Mouse (Mus musculus): Measurements from ENCODE around the gene Htr5a.

Htr5a gene

GRCm38 (mm10) chr5:27841701-27842295 is at the start of gene Htr5a:
Gene Htr5a (plus strand): TSS chr5:27842149.
- DNase-seq (ENCODE audit: extremely low spot score, low read depth, low spot score) = no peak

- DNase-seq (ENCODE audit: extremely low spot score, low read depth, low spot score) = no peak
Measured at GRCm38 (mm10) chr5:27792173-27792470, 49.8 kb upstream of the Htr5a start.

- DNase-seq (ENCODE audit: extremely low spot score, low read depth, low spot score) = no peak
Measured at GRCm38 (mm10) chr5:27792531-27793205, 49.3 kb upstream of the Htr5a start.

- no peak for DNase-seq (ENCODE audit: extremely low spot score, low read depth, low spot score)
Measured at GRCm38 (mm10) chr5:27793923-27794322, 48.0 kb upstream of the Htr5a start.

GRCm38 (mm10) chr5:27814282-27814681 is 27.7 kb upstream of the Htr5a start:
- no peak for DNase-seq (ENCODE audit: extremely low spot score, low read depth, low spot score)

- DNase-seq (ENCODE audit: extremely low spot score, low read depth, low spot score) = no peak
Measured at GRCm38 (mm10) chr5:27818840-27819672, 22.9 kb upstream of the Htr5a start.

GRCm38 (mm10) chr5:27821161-27821560 is 20.8 kb upstream of the Htr5a start:
- DNase-seq (ENCODE audit: extremely low spot score, low read depth, low spot score) = no peak

- no peak for DNase-seq (ENCODE audit: extremely low spot score, low read depth, low spot score)
Measured at GRCm38 (mm10) chr5:27827971-27828370, 14.0 kb upstream of the Htr5a start.

GRCm38 (mm10) chr5:27835096-27835495 is 6.9 kb upstream of the Htr5a start:
- DNase-seq (ENCODE audit: extremely low spot score, low read depth, low spot score) = no peak

GRCm38 (mm10) chr5:27838061-27838460 is 3.9 kb upstream of the Htr5a start:
- no peak for DNase-seq (ENCODE audit: extremely low spot score, low read depth, low spot score)

- DNase-seq (ENCODE audit: extremely low spot score, low read depth, low spot score) = no peak
Measured at GRCm38 (mm10) chr5:27842671-27843320, 847 bp downstream of the Htr5a start.

- no peak for DNase-seq (ENCODE audit: extremely low spot score, low read depth, low spot score)
Measured at GRCm38 (mm10) chr5:27846979-27847378, 5.0 kb downstream of the Htr5a start.

- DNase-seq (ENCODE audit: extremely low spot score, low read depth, low spot score) = no peak
Measured at GRCm38 (mm10) chr5:27854290-27854689, 12.3 kb downstream of the Htr5a start.

- no peak for DNase-seq (ENCODE audit: extremely low spot score, low read depth, low spot score)
Measured at GRCm38 (mm10) chr5:27855726-27856125, 13.8 kb downstream of the Htr5a start.

- no peak for DNase-seq (ENCODE audit: extremely low spot score, low read depth, low spot score)
Measured at GRCm38 (mm10) chr5:27873240-27874082, 31.5 kb downstream of the Htr5a start.

- DNase-seq (ENCODE audit: extremely low spot score, low read depth, low spot score) = no peak
Measured at GRCm38 (mm10) chr5:27874211-27874610, 32.3 kb downstream of the Htr5a start.

- DNase-seq (ENCODE audit: extremely low spot score, low read depth, low spot score) = no peak
Measured at GRCm38 (mm10) chr5:27875341-27876105, 33.6 kb downstream of the Htr5a start.

- no peak for DNase-seq (ENCODE audit: extremely low spot score, low read depth, low spot score)
Measured at GRCm38 (mm10) chr5:27878356-27878755, 36.4 kb downstream of the Htr5a start.

GRCm38 (mm10) chr5:27879726-27880125 is 37.8 kb downstream of the Htr5a start:
- no peak for DNase-seq (ENCODE audit: extremely low spot score, low read depth, low spot score)
